Mouse (Mus musculus) neural tube, embryonic 11.5 days (tissue): ENCODE data around the gene Syvn1. TPM values are rescaled to one million over a fixed set of nuclear protein-coding genes. Genes with fewer than 3 reads are reported as not detected.
A peak's percentile ranks its signal among the peaks of the same experiment; 100 is the strongest.

ENCODE experiments used
- ATAC-seq: fragments of 200-750 bp; cut with Nextera tagmentation; 2 replicates; pipeline ENCODE4 v1.8.0; 2017; ENCODE audit warnings: moderate number of reproducible peaks, mild to moderate bottlenecking, moderate TSS enrichment, moderate library complexity; ENCODE audit not compliant: insufficient read depth, low FRiP score, low TSS enrichment
- DNase-seq: peaks from one replicate; pipeline ENCODE4 v3.0.0-alpha.2; 2015; ENCODE audit warnings: low spot score
- H3K27ac ChIP-seq: fragments of 300-500 bp; sonication (generic); 2 replicates; pipeline ENCODE4 v1.5.1; 2014; ENCODE audit warnings: low read depth, mild to moderate bottlenecking, low read length
- H3K27me3 ChIP-seq: fragments of 300-500 bp; sonication (generic); 2 replicates; pipeline ENCODE4 v1.6.1; 2014; ENCODE audit warnings: mild to moderate bottlenecking, low read length, mixed read lengths; ENCODE audit not compliant: control insufficient read depth, insufficient read depth
- H3K36me3 ChIP-seq: fragments of 300-500 bp; sonication (generic); 2 replicates; pipeline ENCODE4 v1.6.1; 2014; ENCODE audit warnings: mild to moderate bottlenecking, low read length, moderate library complexity, mixed read lengths; ENCODE audit not compliant: control insufficient read depth, insufficient read depth
- H3K4me1 ChIP-seq: fragments of 300-500 bp; sonication (generic); 2 replicates; pipeline ENCODE4 v1.6.1; 2014; ENCODE audit warnings: low read length, mixed read lengths; ENCODE audit not compliant: control insufficient read depth, insufficient read depth
- H3K4me2 ChIP-seq: fragments of 300-500 bp; sonication (generic); 2 replicates; pipeline ENCODE4 v1.6.1; 2014; ENCODE audit warnings: low read depth, mild to moderate bottlenecking, moderate library complexity
- H3K4me3 ChIP-seq: fragments of 300-500 bp; sonication (generic); 2 replicates; pipeline ENCODE4 v1.5.1; 2014; ENCODE audit warnings: low read depth, low read length
- H3K9ac ChIP-seq: fragments of 300-500 bp; sonication (generic); 2 replicates; pipeline ENCODE4 v1.6.1; 2014; ENCODE audit warnings: mild to moderate bottlenecking, low read length
- H3K9me3 ChIP-seq: fragments of 300-500 bp; sonication (generic); 2 replicates; pipeline ENCODE4 v1.6.1; 2016; ENCODE audit warnings: low read length; ENCODE audit not compliant: control insufficient read depth
- WGBS: fragments of 180-500 bp; shearing (Covaris S2); extraction: QIAGEN DNeasy Blood & Tissue Kit; methylation state at CpG from one replicate; pipeline ENCODE4 v1.1.7; 2014; 5-methylcytosine and 5-hydroxymethylcytosine counted together
- polyA plus RNA-seq: library from polyadenylated mRNA; unstranded; fragments of >200 nt; fragmentation: Nextera tagmentation; extraction: Ambion mirVana; gene quantifications from 2 replicates; pipeline ENCODE4 v1.2.1, GENCODE M21; 2014

Gene Syvn1
- polyA plus RNA-seq, 1 experiment from 2014 or later = 36.7 TPM

DNA sequence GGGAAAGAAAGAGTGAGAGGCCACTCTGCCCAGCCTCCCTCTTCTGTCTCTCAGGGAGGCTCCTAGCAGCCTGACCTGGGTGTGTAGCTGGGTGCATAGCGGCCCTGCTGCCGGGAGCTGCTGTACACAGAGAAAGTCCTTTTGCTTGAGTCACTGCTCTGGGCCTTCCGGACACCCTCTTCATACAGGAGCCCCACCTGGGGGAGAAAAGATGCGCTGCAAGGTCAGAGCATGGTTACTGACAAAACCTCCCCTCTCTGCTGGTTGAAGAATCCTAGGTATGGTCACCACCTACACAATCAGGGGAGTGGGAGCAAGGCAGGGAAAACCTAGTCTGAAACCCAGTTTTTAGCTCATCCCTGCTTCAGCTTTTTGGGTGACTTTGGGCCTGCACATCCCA is 22.6 kb downstream of the Syvn1 start:
- DNase-seq (no peak), ATAC-seq (no peak)
- H3K4me1 ChIP-seq = peaks cover 14% of the 10 kb centered on the region
- no peaks in the 10 kb centered on the region for H3K27me3 ChIP-seq
- 89% methylated on average over 4 of the region's 4 CpGs for WGBS
- H3K4me2 ChIP-seq = no peak overlapping the region
- no peak overlapping the region for H3K4me3 ChIP-seq
- H3K27ac ChIP-seq = no peak overlapping the region
- H3K36me3 ChIP-seq = peaks cover 2% of the 10 kb centered on the region; the same call in 1 of the 2 replicates
- H3K9me3 ChIP-seq = no peaks in the 10 kb centered on the region
- no peak overlapping the region for H3K9ac ChIP-seq

GRCm38 (mm10) chr19:6069851-6070250 is 23.5 kb downstream of the Syvn1 start:
- Histone ChIP-seq H3K4me2 (no peak overlapping the region), H3K36me3 (peaks cover 2% of the 10 kb centered on the region; the same call in 1 of the 2 replicates), H3K4me1 (peaks cover 14% of the 10 kb centered on the region), H3K27ac (no peak overlapping the region), H3K9ac (no peak overlapping the region), H3K27me3 (no peaks in the 10 kb centered on the region), H3K9me3 (no peaks in the 10 kb centered on the region), H3K4me3 (no peak overlapping the region)
- DNase-seq (no peak), ATAC-seq (no peak)
- WGBS = 92% methylated on average over 10 of the region's 10 CpGs

DNA sequence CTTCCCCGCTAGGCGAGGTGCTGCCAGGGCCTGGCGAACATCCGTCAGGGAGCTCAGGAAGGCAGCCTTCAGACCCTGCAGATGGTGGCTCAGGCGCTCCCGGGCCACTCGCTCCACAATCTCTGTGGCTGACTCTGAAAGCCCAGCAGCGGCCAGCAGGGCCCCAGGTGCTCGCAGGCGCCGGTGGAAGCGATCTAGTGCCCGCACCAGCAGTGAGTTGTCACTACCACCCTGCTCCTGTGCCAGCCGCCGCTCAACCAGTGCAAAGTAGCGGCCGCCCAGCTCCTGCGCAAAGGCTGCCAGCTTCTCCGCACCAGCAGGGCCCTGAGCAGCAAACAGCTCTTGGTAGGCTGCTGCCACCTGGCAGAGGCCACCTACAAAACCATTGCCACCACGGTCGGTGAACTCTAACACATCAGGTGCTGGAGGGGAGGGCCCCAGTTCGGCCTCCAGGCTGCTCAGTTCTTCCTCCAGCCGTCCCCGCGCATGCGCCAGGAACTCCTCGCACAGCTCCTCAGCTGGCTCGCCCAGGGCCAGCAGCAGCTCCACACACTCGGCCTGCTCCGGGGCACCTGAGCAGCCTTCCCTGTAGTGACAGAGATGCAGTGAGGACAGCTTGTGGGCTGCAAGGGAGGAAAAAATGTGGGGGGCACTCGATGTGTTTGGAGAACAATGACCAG is 24.3 kb downstream of the Syvn1 start:
- H3K36me3 ChIP-seq = peaks cover 2% of the 10 kb centered on the region; the same call in 1 of the 2 replicates
- no peaks in the 10 kb centered on the region for H3K27me3 ChIP-seq
- H3K9ac ChIP-seq = no peak overlapping the region
- ATAC-seq (no peak), DNase-seq (no peak)
- peaks cover 14% of the 10 kb centered on the region for H3K4me1 ChIP-seq
- H3K4me3 ChIP-seq = no peak overlapping the region
- WGBS = 91% methylated on average over 31 of the region's 31 CpGs
- no peaks in the 10 kb centered on the region for H3K9me3 ChIP-seq
- no peak overlapping the region for H3K4me2 ChIP-seq
- no peak overlapping the region for H3K27ac ChIP-seq

GRCm38 (mm10) chr19:6071261-6071660 is 24.9 kb downstream of the Syvn1 start:
- Histone ChIP-seq H3K9me3 (no peaks in the 10 kb centered on the region), H3K27ac (no peak overlapping the region), H3K4me1 (peaks cover 15% of the 10 kb centered on the region), H3K4me3 (no peak overlapping the region), H3K27me3 (no peaks in the 10 kb centered on the region), H3K4me2 (no peak overlapping the region), H3K36me3 (peaks cover 2% of the 10 kb centered on the region; the same call in 1 of the 2 replicates), H3K9ac (no peak overlapping the region)
- ATAC-seq (no peak), DNase-seq (no peak)
- WGBS = 92% methylated on average over 19 of the region's 19 CpGs

DNA sequence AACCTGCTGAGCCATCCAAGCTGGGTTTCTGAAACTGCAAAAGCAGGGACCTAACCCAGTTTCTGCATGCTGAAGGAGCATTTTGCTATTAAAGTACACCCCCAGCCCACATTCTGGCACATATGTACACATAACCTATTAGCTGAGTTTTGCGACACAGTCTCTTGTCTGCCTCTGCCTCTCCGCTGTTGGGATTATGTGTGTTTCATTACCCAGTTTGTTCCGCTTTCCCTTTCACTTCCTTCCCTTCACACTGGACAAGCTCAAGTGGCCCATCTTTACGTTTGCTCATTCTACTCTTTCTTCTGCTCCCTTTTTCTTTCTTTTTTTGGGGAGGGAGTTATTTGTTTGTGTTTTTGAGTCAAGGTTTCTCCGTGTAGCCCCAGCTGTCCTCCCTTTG is 27.5 kb downstream of the Syvn1 start:
- H3K4me1 ChIP-seq = peaks cover 7% of the 10 kb centered on the region
- H3K36me3 ChIP-seq = peaks cover 2% of the 10 kb centered on the region; the same call in 1 of the 2 replicates
- no peaks in the 10 kb centered on the region for H3K27me3 ChIP-seq
- no peak overlapping the region for H3K27ac ChIP-seq
- H3K9ac ChIP-seq = no peak overlapping the region
- DNase-seq = no peak
- H3K4me2 ChIP-seq = no peak overlapping the region
- no peak overlapping the region for H3K4me3 ChIP-seq
- no peaks in the 10 kb centered on the region for H3K9me3 ChIP-seq
- no peak for ATAC-seq
- WGBS = 91% methylated on average over 5 of the region's 5 CpGs

- Histone ChIP-seq H3K4me1 (peaks cover 7% of the 10 kb centered on the region), H3K9ac (peak within 1 kb of the TSS; percentile 83), H3K9me3 (no peaks in the 10 kb centered on the region), H3K27me3 (no peaks in the 10 kb centered on the region), H3K4me2 (peak within 1 kb of the TSS; percentile 87), H3K27ac (peak within 1 kb of the TSS; percentile 58; the same call in 1 of the 2 replicates), H3K4me3 (peak within 1 kb of the TSS; percentile 75), H3K36me3 (peaks cover 4% of the 10 kb centered on the region)
- ATAC-seq (peak; percentile 77), DNase-seq (peak; percentile 89)
- WGBS = under 1% methylated on average over 33 of the region's 33 CpGs
Measured at GRCm38 (mm10) chr19:6076564-6077393, 30.4 kb downstream of the Syvn1 start, which contains the start of gene Vps51. Vps51 (minus strand) TSS chr19:6077231.

DNA sequence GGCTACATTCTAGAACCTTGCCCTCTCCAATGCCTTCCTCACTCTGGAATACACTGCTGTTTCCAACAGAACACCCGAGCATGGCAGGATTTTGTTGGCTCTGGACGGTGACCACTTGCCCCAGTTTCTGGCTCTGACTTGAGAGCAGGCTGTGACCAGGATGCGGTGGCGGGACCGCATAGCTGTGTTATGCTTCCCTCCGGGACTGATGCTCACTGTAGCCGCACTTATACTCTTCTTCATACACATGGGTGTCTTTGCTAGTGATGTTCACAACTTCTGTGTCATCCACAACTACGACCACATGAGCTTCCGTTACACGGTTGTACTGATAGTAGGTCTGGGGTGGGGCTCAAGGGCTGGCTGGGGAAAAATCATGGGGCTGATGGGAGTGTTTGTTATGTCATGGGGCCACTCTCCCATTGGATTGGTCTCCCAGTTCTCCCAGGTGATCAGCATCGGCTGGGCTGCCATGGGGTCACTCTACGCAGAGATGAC is 33.7 kb downstream of the Syvn1 start, which contains the start of gene Tmem262:
Tmem262 (plus strand) TSS at position 51 of the 498 bp plus-strand sequence.
- DNase-seq (no peak), ATAC-seq (no peak)
- Histone ChIP-seq H3K4me2 (no peak within 1 kb of the TSS), H3K4me3 (no peak within 1 kb of the TSS), H3K27ac (no peak within 1 kb of the TSS), H3K9ac (no peak within 1 kb of the TSS), H3K4me1 (peaks cover 13% of the 10 kb centered on the region), H3K9me3 (no peaks in the 10 kb centered on the region), H3K36me3 (peaks cover 3% of the 10 kb centered on the region), H3K27me3 (no peaks in the 10 kb centered on the region)
- 92% methylated on average over 12 of the region's 12 CpGs for WGBS

DNA sequence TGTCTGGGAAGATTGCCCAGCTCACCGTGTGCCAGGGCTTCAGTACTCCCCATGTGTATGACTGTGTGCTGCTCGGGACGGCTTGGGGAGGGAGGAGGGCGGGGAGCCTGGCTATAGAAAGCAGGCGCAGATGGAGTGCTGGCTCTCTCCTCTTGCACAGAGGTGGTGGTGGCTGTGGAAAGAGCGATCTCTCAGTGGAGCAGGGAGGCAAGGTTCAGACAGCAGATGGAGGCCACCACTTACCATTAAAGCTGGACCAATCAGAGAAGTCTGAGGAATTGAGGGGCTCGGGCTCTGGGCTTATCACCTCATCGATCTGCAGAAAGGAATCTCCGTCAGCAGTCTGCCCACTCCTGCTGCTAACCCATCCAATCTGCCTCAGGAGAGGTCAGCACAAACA is 35.8 kb downstream of the Syvn1 start, which contains the start of gene Gm28374:
Gm28374 (minus strand) TSS at position 101 of the 400 bp plus-strand sequence.
- 94% methylated on average over 9 of the region's 9 CpGs for WGBS
- Histone ChIP-seq H3K27me3 (no peaks in the 10 kb centered on the region), H3K36me3 (peaks cover 3% of the 10 kb centered on the region), H3K4me1 (peaks cover 6% of the 10 kb centered on the region), H3K4me3 (no peak within 1 kb of the TSS), H3K27ac (no peak within 1 kb of the TSS), H3K4me2 (no peak within 1 kb of the TSS), H3K9me3 (no peaks in the 10 kb centered on the region), H3K9ac (no peak within 1 kb of the TSS)
- ATAC-seq (no peak), DNase-seq (no peak)
